Mouse (Mus musculus) megakaryocyte-erythroid progenitor cell, adult 5-6 weeks (primary cell): ENCODE data around the gene Hoxa2. TPM values are rescaled to one million over a fixed set of nuclear protein-coding genes. Genes with fewer than 3 reads are reported as not detected.

ENCODE experiments used
- total RNA-seq, 2 experiments: library from RNA; stranded (forward) in 1 of 2; stranded (reverse) in 1 of 2; fragments of 200-1000, 215-1000 nt in 1 of 2; fragments of >200 nt in 1 of 2; fragmentation: Nextera tagmentation in 1 of 2; gene quantifications; 2 replicates each; pipeline ENCODE4 v1.2.3; 2014 to 2017

The Hoxa2 gene
- total RNA-seq, 2 experiments from 2014 or later = 1.4 TPM; not detected in 1

Other genes starting within 250 kb of the Hoxa2 start
- gene Skap2, start 152.3 kb downstream of the Hoxa2 start, total RNA-seq (2014; fragmentation: Nextera tagmentation) = 18.5 and 30.0 TPM in 2 replicates
- gene Skap2, start 152.3 kb downstream of the Hoxa2 start, total RNA-seq (2017) = 44.3 and 66.4 TPM in 2 replicates
- not detected in 2 replicates for gene Hoxa1, start 6.5 kb downstream of the Hoxa2 start, total RNA-seq (2014; fragmentation: Nextera tagmentation)
- 0.34 TPM in 1 of 2 replicates, not detected in the other for gene Hoxa1, start 6.5 kb downstream of the Hoxa2 start, total RNA-seq (2017)
- gene 5730596B20Rik, start 12.7 kb upstream of the Hoxa2 start, total RNA-seq (2014; fragmentation: Nextera tagmentation) = not detected in 2 replicates
- gene 5730596B20Rik, start 12.7 kb upstream of the Hoxa2 start, total RNA-seq (2017) = not detected in 2 replicates
- 1.9 and 2.2 TPM in 2 replicates for gene Hoxa4, start 26.9 kb upstream of the Hoxa2 start, total RNA-seq (2014; fragmentation: Nextera tagmentation)
- 0.46 and 0.66 TPM in 2 replicates for gene Hoxa4, start 26.9 kb upstream of the Hoxa2 start, total RNA-seq (2017)
- gene Hoxa5, start 39.8 kb upstream of the Hoxa2 start, total RNA-seq (2014; fragmentation: Nextera tagmentation) = 1.1 and 2.6 TPM in 2 replicates
- 0.56 and 0.76 TPM in 2 replicates for gene Hoxa5, start 39.8 kb upstream of the Hoxa2 start, total RNA-seq (2017)
- gene Hoxa6, start 43.9 kb upstream of the Hoxa2 start, total RNA-seq (2014; fragmentation: Nextera tagmentation) = 1.5 TPM in 1 of 2 replicates, not detected in the other
- not detected in 2 replicates for gene Hoxa6, start 43.9 kb upstream of the Hoxa2 start, total RNA-seq (2017)
- gene Hoxa3, start 48.5 kb upstream of the Hoxa2 start, total RNA-seq (2014; fragmentation: Nextera tagmentation) = 0.77 and 1.4 TPM in 2 replicates
- gene Hoxa3, start 48.5 kb upstream of the Hoxa2 start, total RNA-seq (2017) = not detected in 2 replicates
- gene Gm28308, start 48.5 kb upstream of the Hoxa2 start, total RNA-seq (2014; fragmentation: Nextera tagmentation) = not detected in 2 replicates
- gene Gm28308, start 48.5 kb upstream of the Hoxa2 start, total RNA-seq (2017) = not detected in 2 replicates
- 3.4 and 4.1 TPM in 2 replicates for gene Hoxa7, start 57.0 kb upstream of the Hoxa2 start, total RNA-seq (2014; fragmentation: Nextera tagmentation)
- 2.6 and 3.1 TPM in 2 replicates for gene Hoxa7, start 57.0 kb upstream of the Hoxa2 start, total RNA-seq (2017)
- 7.6 and 9.7 TPM in 2 replicates for gene Hoxa9, start 66.3 kb upstream of the Hoxa2 start, total RNA-seq (2014; fragmentation: Nextera tagmentation)
- 10.3 and 27.1 TPM in 2 replicates for gene Hoxa9, start 66.3 kb upstream of the Hoxa2 start, total RNA-seq (2017)
- gene Hoxa10, start 76.0 kb upstream of the Hoxa2 start, total RNA-seq (2014; fragmentation: Nextera tagmentation) = not detected in 2 replicates
- gene Hoxa10, start 76.0 kb upstream of the Hoxa2 start, total RNA-seq (2017) = 0.34 TPM in 1 of 2 replicates, not detected in the other
- not detected in 2 replicates for gene Hoxa11, start 81.0 kb upstream of the Hoxa2 start, total RNA-seq (2014; fragmentation: Nextera tagmentation)
- not detected in 2 replicates for gene Hoxa11, start 81.0 kb upstream of the Hoxa2 start, total RNA-seq (2017)
- gene Hoxa13, start 96.0 kb upstream of the Hoxa2 start, total RNA-seq (2014; fragmentation: Nextera tagmentation) = not detected in 2 replicates
- gene Hoxa13, start 96.0 kb upstream of the Hoxa2 start, total RNA-seq (2017) = not detected in 2 replicates
- gene Evx1, start 148.7 kb upstream of the Hoxa2 start, total RNA-seq (2014; fragmentation: Nextera tagmentation) = not detected in 2 replicates
- gene Evx1, start 148.7 kb upstream of the Hoxa2 start, total RNA-seq (2017) = not detected in 2 replicates